Mouse (Mus musculus) limb, embryonic 13.5 days (tissue): ENCODE data around the gene Plekhg3. TPM values are rescaled to one million over a fixed set of nuclear protein-coding genes. Genes with fewer than 3 reads are reported as not detected.
A peak's percentile ranks its signal among the peaks of the same experiment; 100 is the strongest.

Experiments used
- ATAC-seq: fragments of 200-750 bp; cut with Nextera tagmentation; 2 replicates; pipeline ENCODE4 v1.8.0; 2017; ENCODE audit warnings: low read depth, moderate number of reproducible peaks, moderate TSS enrichment; ENCODE audit not compliant: low FRiP score
- H3K27ac ChIP-seq: fragments of 300-500 bp; sonication (generic); 2 replicates; pipeline ENCODE4 v1.5.1; 2015; ENCODE audit warnings: inconsistent platforms, mild to moderate bottlenecking, moderate library complexity
- H3K27me3 ChIP-seq: fragments of 300-500 bp; sonication (generic); 2 replicates; pipeline ENCODE4 v1.6.1; 2015; ENCODE audit warnings: mild to moderate bottlenecking, inconsistent platforms
- H3K36me3 ChIP-seq: fragments of 300-500 bp; sonication (generic); 2 replicates; pipeline ENCODE4 v1.6.1; 2015; ENCODE audit warnings: inconsistent platforms, mild to moderate bottlenecking, moderate library complexity
- H3K4me1 ChIP-seq: fragments of 300-500 bp; sonication (generic); 2 replicates; pipeline ENCODE4 v1.6.1; 2015; ENCODE audit warnings: inconsistent platforms
- H3K4me2 ChIP-seq: fragments of 300-500 bp; sonication (generic); replicated peaks from 2 replicates; pipeline ENCODE4 v1.6.1; 2015; ENCODE audit warnings: inconsistent platforms, mild to moderate bottlenecking, moderate library complexity
- H3K4me3 ChIP-seq: fragments of 300-500 bp; sonication (generic); 2 replicates; pipeline ENCODE4 v1.5.1; 2015; ENCODE audit warnings: moderate library complexity, mild to moderate bottlenecking, inconsistent platforms
- H3K9ac ChIP-seq: fragments of 300-500 bp; sonication (generic); 2 replicates; pipeline ENCODE4 v1.6.1; 2015; ENCODE audit warnings: mild to moderate bottlenecking, inconsistent platforms
- H3K9me3 ChIP-seq: fragments of 300-500 bp; sonication (generic); 2 replicates; pipeline ENCODE4 v1.6.1; 2016; ENCODE audit warnings: inconsistent platforms
- WGBS: fragments of 180-500 bp; shearing (Covaris S2); methylation state at CpG from one replicate; pipeline ENCODE4 v1.1.7; 2015; 5-methylcytosine and 5-hydroxymethylcytosine counted together
- polyA plus RNA-seq: library from polyadenylated mRNA; unstranded; fragments of >200 nt; fragmentation: Nextera tagmentation; extraction: Ambion mirVana; gene quantifications from 2 replicates; pipeline ENCODE4 v1.2.1, GENCODE M21; 2015

The Plekhg3 gene
- polyA plus RNA-seq, 1 experiment from 2014 or later = 7.2 TPM

- no peak overlapping the region for H3K9ac ChIP-seq
- H3K36me3 ChIP-seq = no peaks in the 10 kb centered on the region
- peaks cover 29% of the 10 kb centered on the region for H3K4me1 ChIP-seq
- ATAC-seq = no peak
- H3K9me3 ChIP-seq = no peaks in the 10 kb centered on the region
- no peak overlapping the region for H3K4me2 ChIP-seq
- 79% methylated on average over 6 of the region's 6 CpGs for WGBS
- H3K4me3 ChIP-seq = no peak overlapping the region
- peaks cover 5% of the 10 kb centered on the region; the same call in 1 of the 2 replicates for H3K27me3 ChIP-seq
- H3K27ac ChIP-seq = no peak overlapping the region
Measured at GRCm38 (mm10) chr12:76593254-76593653, 62.6 kb downstream of the Plekhg3 start.

- H3K9me3 ChIP-seq = no peaks in the 10 kb centered on the region
- no peaks in the 10 kb centered on the region for H3K36me3 ChIP-seq
- peaks cover 5% of the 10 kb centered on the region; the same call in 1 of the 2 replicates for H3K27me3 ChIP-seq
- ATAC-seq = no peak; the same call in 1 of the 2 replicates
- H3K4me1 ChIP-seq = peaks cover 30% of the 10 kb centered on the region
- H3K27ac ChIP-seq = no peak overlapping the region
- H3K4me3 ChIP-seq = no peak overlapping the region
- peak overlapping the region; percentile 5; the same call in 1 of the 2 replicates for H3K4me2 ChIP-seq
- no peak overlapping the region for H3K9ac ChIP-seq
- 12% methylated on average over 7 of the region's 7 CpGs for WGBS
Measured at GRCm38 (mm10) chr12:76593839-76594322, 63.2 kb downstream of the Plekhg3 start.

- Histone ChIP-seq H3K4me1 (peaks cover 26% of the 10 kb centered on the region), H3K9ac (no peak overlapping the region), H3K4me2 (no peak overlapping the region), H3K4me3 (no peak overlapping the region), H3K9me3 (no peaks in the 10 kb centered on the region), H3K36me3 (no peaks in the 10 kb centered on the region), H3K27me3 (peaks cover 5% of the 10 kb centered on the region; the same call in 1 of the 2 replicates), H3K27ac (no peak overlapping the region)
- WGBS = 55% methylated on average over 3 of the region's 3 CpGs
- ATAC-seq = no peak
Measured at GRCm38 (mm10) chr12:76594556-76594955, 63.9 kb downstream of the Plekhg3 start.

- H3K4me3 ChIP-seq = no peak overlapping the region
- no peak overlapping the region for H3K27ac ChIP-seq
- H3K9me3 ChIP-seq = no peaks in the 10 kb centered on the region
- H3K9ac ChIP-seq = no peak overlapping the region
- H3K4me1 ChIP-seq = peaks cover 19% of the 10 kb centered on the region
- WGBS = 82% methylated on average over 2 of the region's 2 CpGs
- H3K4me2 ChIP-seq = no peak overlapping the region
- no peak for ATAC-seq
- H3K36me3 ChIP-seq = no peaks in the 10 kb centered on the region
- peaks cover 5% of the 10 kb centered on the region; the same call in 1 of the 2 replicates for H3K27me3 ChIP-seq
Measured at GRCm38 (mm10) chr12:76595830-76596229, 65.1 kb downstream of the Plekhg3 start.

GRCm38 (mm10) chr12:76596292-76597023 lies 65.8 kb downstream of the Plekhg3 start:
- ATAC-seq = 0 out of 2 replicates have a peak, but pooled peaks have one; percentile 37
- no peak overlapping the region for H3K9ac ChIP-seq
- peaks cover 19% of the 10 kb centered on the region for H3K4me1 ChIP-seq
- H3K27me3 ChIP-seq = peaks cover 5% of the 10 kb centered on the region; the same call in 1 of the 2 replicates
- no peaks in the 10 kb centered on the region for H3K36me3 ChIP-seq
- H3K27ac ChIP-seq = no peak overlapping the region
- no peaks in the 10 kb centered on the region for H3K9me3 ChIP-seq
- no peak overlapping the region for H3K4me2 ChIP-seq
- 53% methylated on average over 15 of the region's 15 CpGs for WGBS
- no peak overlapping the region for H3K4me3 ChIP-seq

GRCm38 (mm10) chr12:76597577-76598100 lies 66.9 kb downstream of the Plekhg3 start:
- Histone ChIP-seq H3K36me3 (no peaks in the 10 kb centered on the region), H3K9me3 (no peaks in the 10 kb centered on the region), H3K4me2 (no peak overlapping the region), H3K4me3 (no peak overlapping the region), H3K27me3 (peaks cover 5% of the 10 kb centered on the region; the same call in 1 of the 2 replicates), H3K27ac (no peak overlapping the region), H3K4me1 (peaks cover 19% of the 10 kb centered on the region), H3K9ac (0 out of 2 replicates have a peak overlapping the region, but pooled peaks have one; percentile 19)
- 70% methylated on average over 15 of the region's 15 CpGs for WGBS
- no peak for ATAC-seq

GRCm38 (mm10) chr12:76598196-76598928 lies 67.7 kb downstream of the Plekhg3 start:
- H3K27me3 ChIP-seq = peaks cover 5% of the 10 kb centered on the region; the same call in 1 of the 2 replicates
- no peaks in the 10 kb centered on the region for H3K9me3 ChIP-seq
- no peaks in the 10 kb centered on the region for H3K36me3 ChIP-seq
- H3K4me1 ChIP-seq = peaks cover 19% of the 10 kb centered on the region
- H3K4me3 ChIP-seq = no peak overlapping the region
- H3K4me2 ChIP-seq = no peak overlapping the region
- no peak for ATAC-seq
- H3K9ac ChIP-seq = no peak overlapping the region
- H3K27ac ChIP-seq = no peak overlapping the region
- WGBS = 78% methylated on average over 24 of the region's 24 CpGs

- 83% methylated on average over 9 of the region's 9 CpGs for WGBS
- peak; percentile 22; the same call in 1 of the 2 replicates for ATAC-seq
Measured at GRCm38 (mm10) chr12:76603779-76604178, 73.1 kb downstream of the Plekhg3 start.

GRCm38 (mm10) chr12:76604546-76604945 lies 73.9 kb downstream of the Plekhg3 start:
- H3K36me3 ChIP-seq = no peaks in the 10 kb centered on the region
- 0 out of 2 replicates have a peak, but pooled peaks cover 6% of the 10 kb centered on the region for H3K4me1 ChIP-seq
- no peak overlapping the region for H3K27ac ChIP-seq
- WGBS = 71% methylated on average over 4 of the region's 4 CpGs
- H3K9ac ChIP-seq = no peak overlapping the region
- H3K4me3 ChIP-seq = no peak overlapping the region
- H3K27me3 ChIP-seq = 0 out of 2 replicates have a peak, but pooled peaks cover 3% of the 10 kb centered on the region
- H3K9me3 ChIP-seq = no peaks in the 10 kb centered on the region
- 0 out of 2 replicates have a peak, but pooled peaks have one; percentile 16 for ATAC-seq
- no peak overlapping the region for H3K4me2 ChIP-seq

More at GRCm38 (mm10) chr12:76603779-76604178, 73.1 kb downstream of the Plekhg3 start:
- Histone ChIP-seq H3K9me3 (no peaks in the 10 kb centered on the region), H3K36me3 (no peaks in the 10 kb centered on the region), H3K27ac (no peak overlapping the region), H3K4me1 (0 out of 2 replicates have a peak, but pooled peaks cover 6% of the 10 kb centered on the region), H3K4me2 (no peak overlapping the region), H3K27me3 (0 out of 2 replicates have a peak, but pooled peaks cover 3% of the 10 kb centered on the region), H3K4me3 (no peak overlapping the region), H3K9ac (no peak overlapping the region)

GRCm38 (mm10) chr12:76605837-76606236 lies 75.1 kb downstream of the Plekhg3 start:
- Histone ChIP-seq H3K4me3 (no peak overlapping the region), H3K4me1 (0 out of 2 replicates have a peak, but pooled peaks cover 6% of the 10 kb centered on the region), H3K27me3 (0 out of 2 replicates have a peak, but pooled peaks cover 3% of the 10 kb centered on the region), H3K9ac (no peak overlapping the region), H3K27ac (no peak overlapping the region), H3K9me3 (no peaks in the 10 kb centered on the region), H3K4me2 (no peak overlapping the region), H3K36me3 (no peaks in the 10 kb centered on the region)
- 55% methylated on average over 3 of the region's 3 CpGs for WGBS
- no peak for ATAC-seq

- Histone ChIP-seq H3K27me3 (0 out of 2 replicates have a peak, but pooled peaks cover 3% of the 10 kb centered on the region), H3K9ac (no peak overlapping the region), H3K36me3 (no peaks in the 10 kb centered on the region), H3K9me3 (no peaks in the 10 kb centered on the region), H3K4me1 (0 out of 2 replicates have a peak, but pooled peaks cover 6% of the 10 kb centered on the region), H3K4me3 (no peak overlapping the region), H3K27ac (no peak overlapping the region), H3K4me2 (no peak overlapping the region)
- no peak for ATAC-seq
- WGBS = 88% methylated on average over 11 of the region's 11 CpGs
Measured at GRCm38 (mm10) chr12:76608241-76608640, 77.5 kb downstream of the Plekhg3 start.
